Mouse (Mus musculus) kidney, postnatal 4 days (tissue): ENCODE results near the gene Suox.
"Not testable (repeated sequence)": the region's sequence is repeated elsewhere in the genome, so short reads cannot be mapped to it uniquely, and the experiment has no call there.

ENCODE experiments used
- DNase-seq, 2 experiments: peaks; one replicate each; pipeline ENCODE4 v3.0.0; 2021; ENCODE audit warnings: mixed read lengths in 2 of 2

The Suox gene

GRCm38 (mm10) chr10:128626311-128627310 lies 47.3 kb downstream of the Suox start, which contains the start of gene Rps26:
Rps26 (minus strand) TSS chr10:128626747.
- DNase-seq: peak; percentile 87 to 93

GRCm38 (mm10) chr10:128625287-128625894 lies 48.5 kb downstream of the Suox start:
- DNase-seq: no peak

- DNase-seq: not testable (repeated sequence)
Measured at GRCm38 (mm10) chr10:128623106-128623613, 50.7 kb downstream of the Suox start.

- no peak for DNase-seq
Measured at GRCm38 (mm10) chr10:128622702-128623101, 51.2 kb downstream of the Suox start.

- DNase-seq: no peak
Measured at GRCm38 (mm10) chr10:128621986-128622520, 51.8 kb downstream of the Suox start.

GRCm38 (mm10) chr10:128620241-128620640 lies 53.6 kb downstream of the Suox start:
- DNase-seq: no peak
